Mouse (Mus musculus) ES-Bruce4 (cell line): ENCODE measurements around the gene Pla2g2f.

Experiments
- CTCF ChIP-seq: IDR thresholded peaks from one replicate; pipeline ENCODE4 v1.8.1; 2011; ENCODE audit warnings: low read depth, low read length
- POLR2A ChIP-seq: IDR thresholded peaks from one replicate; pipeline ENCODE4 v1.8.1; 2011; ENCODE audit warnings: low read length; ENCODE audit not compliant: insufficient read depth

- TF ChIP-seq POLR2A = no peak
- no peak for TF ChIP-seq CTCF
Measured at GRCm38 (mm10) chr4:138734863-138735262, 22.6 kb downstream of the Pla2g2f start.
